Mouse (Mus musculus) spleen, adult 2 months (tissue): ENCODE measurements around the gene Camk2g.

ENCODE experiments used
- CTCF ChIP-seq: fragments of 200-500 bp; IDR thresholded peaks from 2 replicates; pipeline ENCODE4 v1.5.1; 2011; ENCODE audit warnings: mild to moderate bottlenecking, inconsistent platforms; ENCODE audit not compliant: insufficient read depth, insufficient read length, insufficient replicate concordance; ENCODE audit errors: extremely low read depth
- POLR2A ChIP-seq: fragments of 200-500 bp; IDR thresholded peaks from 2 replicates; pipeline ENCODE4 v1.6.1; 2011; ENCODE audit warnings: low read depth, low read length, inconsistent platforms

DNA sequence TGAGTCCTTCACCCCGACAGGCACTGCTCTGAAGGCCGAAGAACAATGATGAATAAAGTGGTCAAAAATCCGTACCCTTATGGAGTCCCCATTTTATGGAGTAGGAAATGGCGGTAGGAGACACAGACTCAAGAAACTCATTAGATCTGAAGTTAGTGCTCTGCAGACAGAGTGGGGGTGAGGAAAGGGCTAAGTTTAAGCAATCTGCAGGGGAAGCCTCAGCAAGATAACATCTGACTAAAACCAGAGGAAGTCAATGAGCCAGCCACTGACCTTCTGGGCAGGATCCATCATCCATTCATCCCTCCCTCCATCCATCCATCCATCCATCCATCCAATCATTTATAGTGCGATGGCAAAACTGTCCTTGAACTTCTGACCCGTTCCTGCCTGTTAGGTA lies 10.4 kb downstream of the Camk2g start:
- TF ChIP-seq CTCF: no peak
- TF ChIP-seq POLR2A: no peak
